Comparison of ENCODE assay signal across 9 mouse cellular contexts in genomic region chr7:19197985-19198384, GRCm38 (mm10). TPM values are rescaled to one million over a fixed set of nuclear protein-coding genes. Genes with fewer than 3 reads are reported as not detected.
DNase-seq lines count a peak whose midpoint lies in the region; ATAC-seq lines count a peak whose summit lies in the region.
"Had no signal": no experiment of that assay in that cellular context is flagged by ENCODE, and none has a peak within 500 bp of the region (broad histone marks: within the 10 kb centered on the region; RNA-seq: fewer than 3 reads in every experiment).

No protein-coding gene starts in this region.

- H3K27ac ChIP-seq in hindbrain, embryonic 11.5 days (ENCODE audit: low read depth, low read length): no peak overlapping the region
- no peak overlapping the region for H3K27ac ChIP-seq in hindbrain, embryonic 12.5 days
- H3K27ac ChIP-seq in forebrain, embryonic 15.5 days (replicated peaks): no peak overlapping the region
- H3K27ac ChIP-seq in forebrain, embryonic 12.5 days: no peak overlapping the region

- no peak overlapping the region for H3K9ac ChIP-seq in hindbrain, embryonic 11.5 days (ENCODE audit: low read depth, low read length)
- H3K9ac ChIP-seq in hindbrain, embryonic 12.5 days: no peak overlapping the region
- H3K9ac ChIP-seq in forebrain, embryonic 15.5 days (replicated peaks): no peak overlapping the region
- H3K9ac ChIP-seq in forebrain, embryonic 12.5 days: no peak overlapping the region

- H3K9me3 ChIP-seq in hindbrain, embryonic 11.5 days (ENCODE audit: control insufficient read depth, low read length): no peaks in the 10 kb centered on the region
- H3K9me3 ChIP-seq in hindbrain, embryonic 12.5 days (replicated peaks): peaks cover 4% of the 10 kb centered on the region; the same call in 1 of the 2 replicates
- no peaks in the 10 kb centered on the region for H3K9me3 ChIP-seq in forebrain, embryonic 15.5 days
- peaks cover 6% of the 10 kb centered on the region; the same call in 1 of the 2 replicates for H3K9me3 ChIP-seq in forebrain, embryonic 12.5 days

- no peaks in the 10 kb centered on the region; the same call in 1 of the 2 replicates for H3K27me3 ChIP-seq in hindbrain, embryonic 11.5 days (ENCODE audit: control insufficient read depth, insufficient read depth, low read length)
- no peaks in the 10 kb centered on the region for H3K27me3 ChIP-seq in hindbrain, embryonic 12.5 days
- no peaks in the 10 kb centered on the region for H3K27me3 ChIP-seq in forebrain, embryonic 15.5 days
- no peaks in the 10 kb centered on the region for H3K27me3 ChIP-seq in forebrain, embryonic 12.5 days

- no peaks in the 10 kb centered on the region for H3K36me3 ChIP-seq in hindbrain, embryonic 11.5 days (ENCODE audit: control insufficient read depth, insufficient read depth, low read length)
- H3K36me3 ChIP-seq in hindbrain, embryonic 12.5 days: peaks cover 69% of the 10 kb centered on the region
- peaks cover 65% of the 10 kb centered on the region for H3K36me3 ChIP-seq in forebrain, embryonic 15.5 days
- peaks cover 51% of the 10 kb centered on the region for H3K36me3 ChIP-seq in forebrain, embryonic 12.5 days (replicated peaks)

- H3K4me2 ChIP-seq in hindbrain, embryonic 11.5 days (replicated peaks; ENCODE audit: low read depth, low read length): no peak overlapping the region
- no peak overlapping the region for H3K4me2 ChIP-seq in hindbrain, embryonic 12.5 days (replicated peaks)
- H3K4me2 ChIP-seq in forebrain, embryonic 15.5 days (replicated peaks): no peak overlapping the region
- H3K4me2 ChIP-seq in forebrain, embryonic 12.5 days: no peak overlapping the region

- 33% methylated on average over 2 of the region's 2 CpGs for WGBS in hindbrain, embryonic 11.5 days
- WGBS in hindbrain, embryonic 12.5 days: 21% methylated on average over 2 of the region's 2 CpGs
- 34% methylated on average over 2 of the region's 2 CpGs for WGBS in forebrain, embryonic 15.5 days
- WGBS in forebrain, embryonic 12.5 days: 31% methylated on average over 2 of the region's 2 CpGs

- DNase-seq in hindbrain, embryonic 11.5 days (ENCODE audit: low spot score): peak; percentile 41
- peak; percentile 77 for DNase-seq in B cell, adult 2 months
- DNase-seq in ZHBTc4 (ENCODE audit: low read depth, low spot score): peak; percentile 88
- DNase-seq in ovary, postnatal 10 days (ENCODE audit: low spot score): no peak
- DNase-seq: gastrocnemius, postnatal 10 days had no signal

- no peak overlapping the region for H3K4me3 ChIP-seq in hindbrain, embryonic 11.5 days (ENCODE audit: low read depth, low read length)
- H3K4me3 ChIP-seq in hindbrain, embryonic 12.5 days: no peak overlapping the region
- H3K4me3 ChIP-seq in forebrain, embryonic 15.5 days: no peak overlapping the region
- no peak overlapping the region for H3K4me3 ChIP-seq in forebrain, embryonic 12.5 days (replicated peaks)

- no peaks in the 10 kb centered on the region for H3K4me1 ChIP-seq in hindbrain, embryonic 11.5 days (replicated peaks; ENCODE audit: control insufficient read depth, insufficient read depth, low read length)
- H3K4me1 ChIP-seq in hindbrain, embryonic 12.5 days: no peaks in the 10 kb centered on the region
- no peaks in the 10 kb centered on the region for H3K4me1 ChIP-seq in forebrain, embryonic 15.5 days
- H3K4me1 ChIP-seq in forebrain, embryonic 12.5 days: no peaks in the 10 kb centered on the region

- no peak for ATAC-seq in hindbrain, embryonic 11.5 days (ENCODE audit: low FRiP score)
- no peak for ATAC-seq in hindbrain, embryonic 12.5 days (ENCODE audit: low FRiP score)
- ATAC-seq in megakaryocyte, adult 5-6 weeks (ENCODE audit: poor library complexity, severe bottlenecking): 0 out of 2 replicates have a peak, but pooled peaks have one; percentile 35
- ATAC-seq in forebrain, embryonic 15.5 days (replicated peaks): no peak
- ATAC-seq in forebrain, embryonic 12.5 days (ENCODE audit: low FRiP score): no peak

RNA-seq across cellular contexts. Expression of gene Gpr4, which starts 14.4 kb away (rescaled TPM):
- 1.6 and 2.6 TPM in 2 replicates for polyA plus RNA-seq in hindbrain, embryonic 11.5 days (2014; fragmentation: Nextera tagmentation; extraction: Ambion mirVana)
- 2.2 and 2.4 TPM in 2 replicates for polyA plus RNA-seq in hindbrain, embryonic 12.5 days (2016; fragmentation: Nextera tagmentation; extraction: Ambion mirVana)
- not detected in 2 replicates for total RNA-seq in megakaryocyte, adult 5-6 weeks (2015)
- 0.12 TPM in 1 of 2 replicates, not detected in the other for total RNA-seq in megakaryocyte, adult 5-6 weeks (2017)
- polyA plus RNA-seq in forebrain, embryonic 15.5 days (2015; fragmentation: Nextera tagmentation; extraction: Ambion mirVana): 2.2 and 2.4 TPM in 2 replicates
- polyA plus RNA-seq in forebrain, embryonic 12.5 days (2016; fragmentation: Nextera tagmentation; extraction: Ambion mirVana): 1.6 and 1.7 TPM in 2 replicates

RNA-seq across cellular contexts. Expression of gene Eml2, which starts 21.8 kb away (rescaled TPM):
- polyA plus RNA-seq in hindbrain, embryonic 11.5 days (2014; fragmentation: Nextera tagmentation; extraction: Ambion mirVana): 1.4 and 2.0 TPM in 2 replicates
- polyA plus RNA-seq in hindbrain, embryonic 12.5 days (2016; fragmentation: Nextera tagmentation; extraction: Ambion mirVana): 6.1 and 7.2 TPM in 2 replicates
- total RNA-seq in megakaryocyte, adult 5-6 weeks (2015): 5.2 and 9.1 TPM in 2 replicates
- total RNA-seq in megakaryocyte, adult 5-6 weeks (2017): 8.7 and 13.4 TPM in 2 replicates
- polyA plus RNA-seq in forebrain, embryonic 15.5 days (2015; fragmentation: Nextera tagmentation; extraction: Ambion mirVana): 8.2 and 12.5 TPM in 2 replicates
- 5.8 and 6.5 TPM in 2 replicates for polyA plus RNA-seq in forebrain, embryonic 12.5 days (2016; fragmentation: Nextera tagmentation; extraction: Ambion mirVana)

RNA-seq across cellular contexts. Expression of gene Opa3, which starts 30.1 kb away (rescaled TPM):
- polyA plus RNA-seq in hindbrain, embryonic 11.5 days (2014; fragmentation: Nextera tagmentation; extraction: Ambion mirVana): 42.2 and 42.4 TPM in 2 replicates
- 41.1 and 41.7 TPM in 2 replicates for polyA plus RNA-seq in hindbrain, embryonic 12.5 days (2016; fragmentation: Nextera tagmentation; extraction: Ambion mirVana)
- total RNA-seq in megakaryocyte, adult 5-6 weeks (2015): 12.3 and 15.7 TPM in 2 replicates
- 18.2 and 20.7 TPM in 2 replicates for total RNA-seq in megakaryocyte, adult 5-6 weeks (2017)
- 40.6 and 44.5 TPM in 2 replicates for polyA plus RNA-seq in forebrain, embryonic 15.5 days (2015; fragmentation: Nextera tagmentation; extraction: Ambion mirVana)
- 45.5 and 48.3 TPM in 2 replicates for polyA plus RNA-seq in forebrain, embryonic 12.5 days (2016; fragmentation: Nextera tagmentation; extraction: Ambion mirVana)

RNA-seq across cellular contexts. Expression of gene Gipr, which starts 32.1 kb away (rescaled TPM):
- polyA plus RNA-seq in hindbrain, embryonic 11.5 days (2014; fragmentation: Nextera tagmentation; extraction: Ambion mirVana): 0.89 and 1.7 TPM in 2 replicates
- 1.4 and 2.0 TPM in 2 replicates for polyA plus RNA-seq in hindbrain, embryonic 12.5 days (2016; fragmentation: Nextera tagmentation; extraction: Ambion mirVana)
- not detected in 2 replicates for total RNA-seq in megakaryocyte, adult 5-6 weeks (2015)
- total RNA-seq in megakaryocyte, adult 5-6 weeks (2017): not detected in 2 replicates
- polyA plus RNA-seq in forebrain, embryonic 15.5 days (2015; fragmentation: Nextera tagmentation; extraction: Ambion mirVana): 18.1 and 20.0 TPM in 2 replicates
- 1.1 and 1.3 TPM in 2 replicates for polyA plus RNA-seq in forebrain, embryonic 12.5 days (2016; fragmentation: Nextera tagmentation; extraction: Ambion mirVana)

RNA-seq across cellular contexts. Expression of gene Snrpd2, which starts 48.5 kb away (rescaled TPM):
- 143 and 149 TPM in 2 replicates for polyA plus RNA-seq in hindbrain, embryonic 11.5 days (2014; fragmentation: Nextera tagmentation; extraction: Ambion mirVana)
- 118 and 122 TPM in 2 replicates for polyA plus RNA-seq in hindbrain, embryonic 12.5 days (2016; fragmentation: Nextera tagmentation; extraction: Ambion mirVana)
- total RNA-seq in megakaryocyte, adult 5-6 weeks (2015): 44.2 and 53.7 TPM in 2 replicates
- total RNA-seq in megakaryocyte, adult 5-6 weeks (2017): 28.3 and 32.4 TPM in 2 replicates
- polyA plus RNA-seq in forebrain, embryonic 15.5 days (2015; fragmentation: Nextera tagmentation; extraction: Ambion mirVana): 135 and 143 TPM in 2 replicates
- 148 and 153 TPM in 2 replicates for polyA plus RNA-seq in forebrain, embryonic 12.5 days (2016; fragmentation: Nextera tagmentation; extraction: Ambion mirVana)
